10 mouse cellular contexts compared by ENCODE assay signal in genomic region chr3:20076145-20077053, GRCm38 (mm10). TPM values are rescaled to one million over a fixed set of nuclear protein-coding genes. Genes with fewer than 3 reads are reported as not detected.
DNase-seq lines count a peak whose midpoint lies in the region; ATAC-seq and TF ChIP-seq lines count a peak whose summit lies in the region.
"Had no signal": no experiment of that assay in that cellular context is flagged by ENCODE, and none has a peak within 500 bp of the region (broad histone marks: within the 10 kb centered on the region; RNA-seq: fewer than 3 reads in every experiment).

No protein-coding gene starts in this region.

- no peak for TF ChIP-seq EP300 in liver, embryonic 14.5 days (IDR thresholded peaks at IDR 0.05; ENCODE audit: low read depth)

- no peak for ATAC-seq in liver, embryonic 14.5 days (ENCODE audit: insufficient read depth)

- WGBS in liver, embryonic 14.5 days (ENCODE audit: insufficient replicate concordance), result 73% methylated on average over 11 of the region's 11 CpGs

- no peak overlapping the region for H3K4me2 ChIP-seq in liver, embryonic 14.5 days (ENCODE audit: low read depth)

- H3K9me3 ChIP-seq in liver, embryonic 14.5 days (ENCODE audit: control insufficient read depth, low read length), result no peaks in the 10 kb centered on the region

- H3K36me3 ChIP-seq in liver, embryonic 14.5 days (replicated peaks; ENCODE audit: control insufficient read depth, insufficient read depth, low read depth), result no peaks in the 10 kb centered on the region

- peak; percentile 12 to 23 for DNase-seq in cerebellum, postnatal 14 days
- no peak for DNase-seq in cerebellum, postnatal 4 days (ENCODE audit: low spot score in 2 of 2)
- no peak for DNase-seq in layer of hippocampus, adult 2 months (ENCODE audit: low spot score in 2 of 2)
- no peak for DNase-seq in layer of hippocampus, adult 11-12 months (ENCODE audit: low spot score)
- DNase-seq in NIH3T3 (ENCODE audit: low read depth), result peak; percentile 77
- no peak for DNase-seq in liver, embryonic 14.5 days (ENCODE audit: low read depth in 3 of 3, low spot score in 3 of 3)
- DNase-seq in testis, postnatal 10 days (ENCODE audit: low spot score), result no peak
- DNase-seq in embryo, embryonic 10.5 days (ENCODE audit: low spot score), result no peak
- DNase-seq: cerebellum, adult 18-20 months; thymus, postnatal 25 days had no signal

- H3K4me1 ChIP-seq in liver, embryonic 14.5 days (replicated peaks; ENCODE audit: control insufficient read depth in 2 of 2, insufficient read depth in 2 of 2, low read length in 1 of 2), result no peaks in the 10 kb centered on the region

- no peak overlapping the region for H3K27ac ChIP-seq in layer of hippocampus, adult 2 months
- no peak overlapping the region for H3K27ac ChIP-seq in liver, embryonic 14.5 days

- H3K4me3 ChIP-seq in layer of hippocampus, adult 2 months, result no peak overlapping the region
- no peak overlapping the region for H3K4me3 ChIP-seq in liver, embryonic 14.5 days (ENCODE audit: insufficient read depth in 1 of 2, low read depth in 2 of 2, low read length in 2 of 2)

- peak; percentile 66 for TF ChIP-seq CTCF in layer of hippocampus, adult 2 months (conservative IDR thresholded peaks at IDR 0.05)
- peak; percentile 33 for TF ChIP-seq CTCF in liver, embryonic 14.5 days (IDR thresholded peaks at IDR 0.05; ENCODE audit: low read depth)

- H3K27me3 ChIP-seq in liver, embryonic 14.5 days (ENCODE audit: control insufficient read depth, insufficient read depth, low read length), result no peaks in the 10 kb centered on the region

- H3K9ac ChIP-seq in liver, embryonic 14.5 days (replicated peaks), result no peak overlapping the region

RNA-seq across cellular contexts. Expression of gene Hltf, which starts 18.8 kb away (rescaled TPM):
- 10 to 100 TPM; 22.9 to 26.9 TPM for total RNA-seq in layer of hippocampus, adult 2 months (2021)
- polyA plus RNA-seq in liver, embryonic 14.5 days (2012; rRNA removed), result 2.5 and 4.5 TPM in 2 replicates
- 9.4 and 13.0 TPM in 2 replicates for polyA plus RNA-seq in liver, embryonic 14.5 days (2014; fragmentation: Nextera tagmentation; extraction: Ambion mirVana)

RNA-seq across cellular contexts. Expression of gene Hps3, which starts 41.3 kb away (rescaled TPM):
- total RNA-seq in layer of hippocampus, adult 2 months (2021), result 10 to 100 TPM; 19.0 to 22.3 TPM
- polyA plus RNA-seq in liver, embryonic 14.5 days (2012; rRNA removed), result 4.7 and 5.6 TPM in 2 replicates
- polyA plus RNA-seq in liver, embryonic 14.5 days (2014; fragmentation: Nextera tagmentation; extraction: Ambion mirVana), result 4.9 and 5.3 TPM in 2 replicates

Comparison
In these comparisons a context has a peak if more than half of its experiments do, and no peak if none do; other contexts are left out.
1. DNase-seq: peak in cerebellum, postnatal 14 days (2 of 2) and NIH3T3 (single experiment); none in cerebellum, postnatal 4 days (0 of 2), layer of hippocampus, adult 2 months (0 of 2), layer of hippocampus, adult 11-12 months (single experiment), liver, embryonic 14.5 days (0 of 3), testis, postnatal 10 days (single experiment) and embryo, embryonic 10.5 days (single experiment).